Mouse (Mus musculus) hematopoietic multipotent progenitor cell, adult 10-12 weeks (in vitro differentiated cells): ENCODE results near the gene Pth2. TPM values are rescaled to one million over a fixed set of nuclear protein-coding genes. Genes with fewer than 3 reads are reported as not detected.

ENCODE experiments used
- polyA plus RNA-seq: library from polyadenylated mRNA; stranded (reverse); fragments of >175 nt; gene quantifications from 2 replicates; pipeline ENCODE4 v1.2.3, GENCODE M21; 2012; ENCODE audit warnings: low replicate concordance

Gene Pth2
- not detected in 2 replicates for polyA plus RNA-seq

DNA sequence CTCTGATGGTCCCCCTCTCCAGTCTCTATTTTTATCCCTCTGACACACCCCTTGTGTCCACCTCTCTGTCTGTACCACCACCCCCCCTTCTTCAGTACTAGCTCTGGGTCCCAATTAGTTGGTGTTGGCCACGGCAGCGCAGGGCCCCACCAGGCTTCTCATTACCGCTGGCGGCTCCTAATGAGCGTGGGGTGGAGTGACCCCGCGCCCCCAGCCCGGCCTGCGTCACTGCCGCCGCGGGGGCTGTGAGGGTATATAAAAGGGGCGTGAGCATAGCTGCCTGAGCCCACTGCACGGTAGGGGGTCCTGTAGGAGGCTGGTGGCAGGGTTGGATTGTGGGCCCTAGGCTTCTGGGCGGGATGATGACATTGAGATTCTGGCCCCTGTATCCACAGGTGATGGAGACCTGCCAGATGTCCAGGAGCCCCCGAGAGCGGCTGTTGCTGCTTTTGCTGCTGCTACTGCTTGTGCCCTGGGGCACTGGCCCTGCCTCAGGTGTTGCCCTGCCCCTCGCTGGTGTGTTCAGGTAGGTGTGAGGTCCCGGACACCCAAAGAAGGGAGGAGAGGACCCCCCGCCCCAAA lies at the start of gene Pth2:
Gene Pth2, plus strand, starts transcription at position 100 of the 582 bp plus-strand sequence.

GRCm38 (mm10) chr7:45135993-45136567 lies 44.7 kb upstream of the Pth2 start, which contains the start of the genes Gm45713 and Flt3l:
Gm45713 (minus strand) TSS chr7:45136231.
Flt3l (minus strand) TSS chr7:45136432.

GRCm38 (mm10) chr7:45154096-45154992 lies 26.5 kb upstream of the Pth2 start, which contains the start of the genes Pih1d1 and Aldh16a1:
Pih1d1 (plus strand) TSS chr7:45154303.
Aldh16a1 (minus strand) TSS chr7:45154584.

DNA sequence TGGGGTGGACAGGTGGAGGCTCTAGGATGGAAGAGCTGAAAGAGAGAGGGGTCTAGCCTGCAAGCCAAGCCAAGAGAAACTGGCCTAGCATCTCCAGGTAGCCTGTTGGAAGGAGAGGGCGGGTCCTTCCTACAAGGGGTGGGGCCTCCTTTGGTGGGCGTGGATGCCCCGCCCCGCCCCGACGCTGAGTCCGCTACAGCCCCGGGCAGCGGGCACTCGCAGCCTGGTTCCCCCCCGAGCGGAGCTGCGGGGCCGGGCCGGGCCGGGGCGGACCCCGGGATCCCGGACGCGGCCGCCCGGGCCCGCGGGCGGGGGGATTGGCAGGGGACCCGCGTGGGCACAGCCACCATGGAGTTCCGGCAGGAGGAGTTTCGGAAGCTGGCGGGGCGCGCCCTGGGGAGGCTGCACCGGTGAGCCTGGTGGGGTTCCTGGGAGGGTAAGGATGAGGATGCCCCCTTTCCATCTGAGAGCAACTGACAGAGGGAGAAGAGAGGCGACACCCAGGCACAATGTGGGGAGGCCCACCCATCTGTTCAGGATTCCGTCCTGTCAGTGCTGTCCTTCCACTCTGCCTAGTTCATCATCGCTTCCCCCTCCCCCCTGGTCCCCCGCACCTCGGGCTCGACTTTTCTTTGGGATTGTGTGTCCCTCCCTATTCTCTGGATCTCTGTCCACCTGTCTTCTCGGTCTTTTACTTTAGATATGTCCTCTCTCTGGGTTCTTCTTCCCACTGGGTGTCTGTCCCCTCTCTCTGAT lies 16.9 kb upstream of the Pth2 start, which contains the start of gene Slc17a7:
Gene Slc17a7, plus strand, starts transcription at position 215 of the 756 bp plus-strand sequence.

GRCm38 (mm10) chr7:45179469-45179868 lies 1.3 kb upstream of the Pth2 start, which contains the start of gene Gfy:
Gfy (minus strand) TSS chr7:45179569.

DNA sequence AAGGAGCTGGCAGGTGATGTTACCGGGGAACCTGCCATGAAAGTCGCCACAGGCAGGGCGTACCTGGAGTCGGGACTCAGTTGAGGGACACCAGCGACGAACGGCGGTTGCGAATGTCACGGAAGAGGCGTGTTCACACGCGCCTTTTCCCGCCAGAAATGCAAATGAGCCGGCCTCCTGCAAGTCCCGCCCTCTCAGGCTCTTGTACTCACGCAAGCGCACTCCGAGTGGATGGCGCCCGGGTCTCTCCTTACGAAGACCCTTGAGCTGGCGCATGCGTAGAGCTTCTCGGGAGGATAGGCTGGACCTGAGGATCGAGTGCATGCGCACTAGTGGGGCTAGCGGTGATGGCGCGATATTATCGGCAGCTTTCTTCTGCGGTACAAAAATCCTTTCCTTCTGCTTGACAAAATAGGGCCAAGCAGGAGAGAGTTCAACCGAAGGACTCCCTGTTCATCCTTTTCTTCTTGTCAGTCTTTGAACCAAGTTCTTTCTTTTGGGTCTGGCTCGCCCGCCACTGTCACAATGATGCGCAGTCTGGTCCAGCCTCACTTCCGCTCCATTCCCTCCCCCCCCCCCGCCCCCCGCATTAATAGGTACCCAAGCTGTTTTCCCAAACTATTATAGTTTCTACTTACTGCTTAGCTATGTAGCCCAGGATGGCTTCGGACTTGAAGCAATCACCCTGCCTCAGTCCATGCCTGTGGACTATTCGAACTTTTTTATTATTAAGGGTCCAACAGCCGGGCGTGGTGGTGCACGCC lies 23.8 kb downstream of the Pth2 start, which contains the start of gene Ccdc155:
Gene Ccdc155, minus strand, starts transcription at position 513 of the 764 bp plus-strand sequence.

DNA sequence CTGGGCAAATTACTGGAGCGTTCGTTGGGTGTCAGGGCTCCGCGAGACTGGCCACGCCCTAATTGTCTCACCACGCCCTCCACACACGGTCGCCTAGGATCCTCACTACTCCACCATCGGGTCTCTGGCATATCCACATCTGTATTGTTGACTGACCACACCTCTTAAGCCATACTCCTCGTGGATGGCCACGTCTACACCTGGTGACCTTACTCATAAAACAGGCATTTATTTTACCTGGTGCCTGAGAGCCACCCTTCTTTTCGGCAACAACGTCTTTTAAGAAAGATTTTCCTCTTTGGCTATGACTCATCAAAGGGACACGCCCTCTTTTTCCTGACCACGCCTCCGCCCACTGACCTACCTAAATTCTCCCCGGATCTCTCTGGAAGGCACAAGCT lies 31.1 kb downstream of the Pth2 start, which contains the start of gene Dkkl1:
Gene Dkkl1, minus strand, starts transcription at position 297 of the 401 bp plus-strand sequence.

GRCm38 (mm10) chr7:45215673-45216441 lies 35.1 kb downstream of the Pth2 start, which contains the start of gene Tead2:
Tead2 (plus strand) TSS chr7:45215753.

Other genes with a start within 250 kb of the Pth2 start
- gene Tsks, start 237.8 kb upstream of the Pth2 start, polyA plus RNA-seq, result 0.29 TPM in 1 of 2 replicates, not detected in the other
- gene Cpt1c, start 206.1 kb upstream of the Pth2 start, polyA plus RNA-seq, result 0.16 and 0.33 TPM in 2 replicates
- 20.1 and 51.4 TPM in 2 replicates for gene Prmt1, start 194.4 kb upstream of the Pth2 start, polyA plus RNA-seq
- 121 and 237 TPM in 2 replicates for gene Irf3, start 183.3 kb upstream of the Pth2 start, polyA plus RNA-seq
- 98.8 and 137 TPM in 2 replicates for gene Bcl2l12, start 182.3 kb upstream of the Pth2 start, polyA plus RNA-seq
- 147 and 361 TPM in 2 replicates for gene Scaf1, start 164.6 kb upstream of the Pth2 start, polyA plus RNA-seq
- gene Rras, start 163.0 kb upstream of the Pth2 start, polyA plus RNA-seq, result 20.4 and 47.3 TPM in 2 replicates
- gene Prr12, start 128.1 kb upstream of the Pth2 start, polyA plus RNA-seq, result 91.8 and 211 TPM in 2 replicates
- 110 and 117 TPM in 2 replicates for gene Nosip, start 118.6 kb upstream of the Pth2 start, polyA plus RNA-seq
- 21.9 and 40.2 TPM in 2 replicates for gene Prrg2, start 118.3 kb upstream of the Pth2 start, polyA plus RNA-seq
- gene Rcn3, start 88.8 kb upstream of the Pth2 start, polyA plus RNA-seq, result 45.4 and 68.2 TPM in 2 replicates
- 210 and 322 TPM in 2 replicates for gene Fcgrt, start 77.1 kb upstream of the Pth2 start, polyA plus RNA-seq
- 79.7 and 146 TPM in 2 replicates for gene Rps11, start 56.6 kb upstream of the Pth2 start, polyA plus RNA-seq
- gene Rpl13a, start 52.2 kb upstream of the Pth2 start, polyA plus RNA-seq, result 6,038 and 6,758 TPM in 2 replicates
- gene Gm45713, start 44.8 kb upstream of the Pth2 start, polyA plus RNA-seq, result 0.59 and 3.0 TPM in 2 replicates
- gene Flt3l, start 44.6 kb upstream of the Pth2 start, polyA plus RNA-seq, result 106 and 107 TPM in 2 replicates
- gene Pih1d1, start 26.7 kb upstream of the Pth2 start, polyA plus RNA-seq, result 35.7 and 44.2 TPM in 2 replicates
- gene Aldh16a1, start 26.4 kb upstream of the Pth2 start, polyA plus RNA-seq, result 98.2 and 154 TPM in 2 replicates
- gene Slc17a7, start 17.0 kb upstream of the Pth2 start, polyA plus RNA-seq, result 0.10 and 0.24 TPM in 2 replicates
- 0.10 TPM in 1 of 2 replicates, not detected in the other for gene Gfy, start 1.4 kb upstream of the Pth2 start, polyA plus RNA-seq
- gene Ccdc155, start 23.9 kb downstream of the Pth2 start, polyA plus RNA-seq, result 0.47 and 0.54 TPM in 2 replicates
- gene Dkkl1, start 31.2 kb downstream of the Pth2 start, polyA plus RNA-seq, result 13.5 and 29.6 TPM in 2 replicates
- 0.09 and 0.62 TPM in 2 replicates for gene Tead2, start 34.8 kb downstream of the Pth2 start, polyA plus RNA-seq
- 1,076 and 1,868 TPM in 2 replicates for gene Cd37, start 58.1 kb downstream of the Pth2 start, polyA plus RNA-seq
- gene Slc6a16, start 60.1 kb downstream of the Pth2 start, polyA plus RNA-seq, result not detected in 2 replicates
- gene Slc6a21, start 96.5 kb downstream of the Pth2 start, polyA plus RNA-seq, result 0.34 and 0.58 TPM in 2 replicates
- 6.9 and 12.1 TPM in 2 replicates for gene Trpm4, start 152.8 kb downstream of the Pth2 start, polyA plus RNA-seq
- gene Hrc, start 154.3 kb downstream of the Pth2 start, polyA plus RNA-seq, result not detected in 2 replicates
- 0.28 and 2.0 TPM in 2 replicates for gene Ppfia3, start 186.0 kb downstream of the Pth2 start, polyA plus RNA-seq
- gene Lin7b, start 189.6 kb downstream of the Pth2 start, polyA plus RNA-seq, result 0.53 TPM in 1 of 2 replicates, not detected in the other
- 628 and 1,029 TPM in 2 replicates for gene Snrnp70, start 214.7 kb downstream of the Pth2 start, polyA plus RNA-seq
- not detected in 2 replicates for gene Kcna7, start 224.7 kb downstream of the Pth2 start, polyA plus RNA-seq
- gene Ntf5, start 232.7 kb downstream of the Pth2 start, polyA plus RNA-seq, result 0.08 and 0.28 TPM in 2 replicates
- gene Lhb, start 239.8 kb downstream of the Pth2 start, polyA plus RNA-seq, result not detected in 2 replicates